7 mouse cellular contexts compared by ENCODE assay signal in genomic region chr16:16896382-16897055, GRCm38 (mm10). TPM values are rescaled to one million over a fixed set of nuclear protein-coding genes. Genes with fewer than 3 reads are reported as not detected.
A peak's percentile ranks its signal among the peaks of the same experiment; 100 is the strongest.
DNase-seq lines count a peak whose midpoint lies in the region; ATAC-seq lines count a peak whose summit lies in the region.

Ppm1f (plus strand) TSS chr16:16896469.

- H3K27me3 ChIP-seq in intestine, embryonic 16.5 days (replicated peaks; ENCODE audit: control insufficient read depth, insufficient read depth, low read length), result no peaks in the 10 kb centered on the region
- no peaks in the 10 kb centered on the region for H3K27me3 ChIP-seq in midbrain, embryonic 11.5 days (ENCODE audit: control insufficient read depth, insufficient read depth, low read length)

- peak within 1 kb of the TSS; percentile 75 for H3K9ac ChIP-seq in intestine, embryonic 16.5 days (ENCODE audit: low read depth, low read length)
- peak within 1 kb of the TSS; percentile 75 for H3K9ac ChIP-seq in midbrain, embryonic 11.5 days (ENCODE audit: low read length)

- DNase-seq in adrenal gland, adult 8-10 months, result peak; percentile 96
- peak; percentile 94 for DNase-seq in embryo, embryonic 9.5 days (ENCODE audit: extremely low spot score)
- DNase-seq in gastrocnemius, postnatal 4 days (ENCODE audit: low spot score in 2 of 2), result peak; percentile 86 to 93
- DNase-seq in left cerebral cortex, postnatal 36 days (ENCODE audit: low spot score in 2 of 2), result peak; percentile 95 to 96
- DNase-seq in midbrain, embryonic 11.5 days (ENCODE audit: low spot score, missing footprints), result peak; percentile 100
- peak; percentile 94 for DNase-seq in skeletal muscle tissue, adult 2 months (ENCODE audit: low read depth, low spot score)

- WGBS in intestine, embryonic 16.5 days, result under 1% methylated on average over 29 of the region's 29 CpGs
- WGBS in midbrain, embryonic 11.5 days, result 1% methylated on average over 29 of the region's 29 CpGs

- no peaks in the 10 kb centered on the region for H3K9me3 ChIP-seq in intestine, embryonic 16.5 days (ENCODE audit: control insufficient read depth, low read length)
- H3K9me3 ChIP-seq in midbrain, embryonic 11.5 days (ENCODE audit: control insufficient read depth, low read length), result no peaks in the 10 kb centered on the region

- peak; percentile 93 for ATAC-seq in intestine, embryonic 16.5 days
- peak; percentile 94 for ATAC-seq in midbrain, embryonic 11.5 days (ENCODE audit: low FRiP score)

- intact Hi-C loops in left cerebral cortex, postnatal 36 days (cut with DNase I), result loop anchor here (2.0 kb wide), 1 partner anchor 14 kb away; no protein-coding TSS in a partner anchor

- peaks cover 6% of the 10 kb centered on the region; the same call in 1 of the 2 replicates for H3K36me3 ChIP-seq in intestine, embryonic 16.5 days (ENCODE audit: control insufficient read depth, insufficient read depth, low read length)
- peaks cover 3% of the 10 kb centered on the region; the same call in 1 of the 2 replicates for H3K36me3 ChIP-seq in midbrain, embryonic 11.5 days (ENCODE audit: control insufficient read depth, insufficient read depth, low read length)

- H3K27ac ChIP-seq in intestine, embryonic 16.5 days (ENCODE audit: low read length), result peak within 1 kb of the TSS; percentile 12
- no peak within 1 kb of the TSS for H3K27ac ChIP-seq in midbrain, embryonic 11.5 days (ENCODE audit: low read depth, low read length)

- H3K4me2 ChIP-seq in intestine, embryonic 16.5 days (ENCODE audit: low read depth, low read length), result peak within 1 kb of the TSS; percentile 82
- peak within 1 kb of the TSS; percentile 86 for H3K4me2 ChIP-seq in midbrain, embryonic 11.5 days

- peaks cover 15% of the 10 kb centered on the region for H3K4me1 ChIP-seq in intestine, embryonic 16.5 days (ENCODE audit: control insufficient read depth, insufficient read depth, low read length)
- H3K4me1 ChIP-seq in midbrain, embryonic 11.5 days (ENCODE audit: control insufficient read depth, insufficient read depth, low read length), result peaks cover 10% of the 10 kb centered on the region

- H3K4me3 ChIP-seq in intestine, embryonic 16.5 days (ENCODE audit: low read length), result peak within 1 kb of the TSS; percentile 60
- peak within 1 kb of the TSS; percentile 63 for H3K4me3 ChIP-seq in midbrain, embryonic 11.5 days (ENCODE audit: low read depth, low read length)

RNA-seq across cellular contexts. Expression of gene Ppm1f, which starts in this region (rescaled TPM):
- 10 to 100 TPM; 42.1 to 54.6 (median 43.1) TPM for total RNA-seq in adrenal gland, adult 8-10 months (2022)
- 10 to 100 TPM; 28.4 to 28.8 TPM for total RNA-seq in gastrocnemius, postnatal 4 days (2021)
- polyA plus RNA-seq in intestine, embryonic 16.5 days (2015; fragmentation: Nextera tagmentation; extraction: Ambion mirVana), result 15.6 and 16.0 TPM in 2 replicates
- total RNA-seq in left cerebral cortex, postnatal 36 days (2021), result 10 to 100 TPM; 44.9 to 52.7 TPM
- 16.9 TPM in 2 replicates for polyA plus RNA-seq in midbrain, embryonic 11.5 days (2014; fragmentation: Nextera tagmentation; extraction: Ambion mirVana)
